Mouse (Mus musculus): ENCODE results near the gene Hist1h2ab.
"Not testable (repeated sequence)": the region's sequence is repeated elsewhere in the genome, so short reads cannot be mapped to it uniquely, and the experiment has no call there.

Gene Hist1h2ab

GRCm38 (mm10) chr13:23750839-23751477, at the start of gene Hist1h2ab:
Hist1h2ab (plus strand) TSS chr13:23751126.
- DNase-seq (ENCODE audit: extremely low read depth, insufficient read length, low spot score): peak; percentile 92

GRCm38 (mm10) chr13:23702220-23702619, 48.7 kb upstream of the Hist1h2ab start:
- no peak for DNase-seq (ENCODE audit: extremely low read depth, insufficient read length, low spot score)

- not testable (repeated sequence) for DNase-seq (ENCODE audit: extremely low read depth, insufficient read length, low spot score)
Measured at GRCm38 (mm10) chr13:23702801-23703200, 48.1 kb upstream of the Hist1h2ab start.

DNA sequence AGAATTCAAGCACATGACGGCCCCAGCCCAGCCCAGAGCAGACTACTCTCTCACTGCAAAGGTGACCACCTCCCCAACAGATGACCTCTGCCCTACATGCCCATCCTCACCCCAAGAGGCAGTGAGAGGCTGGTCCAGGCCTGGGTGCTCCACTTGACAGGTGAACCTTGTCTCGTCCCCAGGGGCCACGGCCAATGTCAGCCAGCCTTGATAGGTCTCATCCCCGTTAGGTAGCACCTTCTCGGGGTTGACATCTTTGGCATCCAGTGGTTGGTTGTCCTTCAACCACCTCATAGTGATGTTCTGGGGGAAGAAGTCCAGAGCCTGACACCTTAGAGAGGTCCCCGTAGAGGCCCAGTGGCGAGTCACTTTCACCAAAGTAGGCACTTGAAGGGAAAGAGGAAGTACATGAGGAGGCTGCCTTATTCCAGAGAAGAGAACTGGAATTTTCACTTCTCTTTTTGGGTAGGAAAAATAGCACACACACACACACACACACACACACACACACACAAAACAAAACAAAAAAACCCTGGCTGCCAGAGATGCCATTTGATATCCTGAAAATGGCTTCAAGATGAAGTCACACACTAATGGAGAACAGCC, 45.1 kb upstream of the Hist1h2ab start:
- no peak for DNase-seq (ENCODE audit: extremely low read depth, insufficient read length, low spot score)

- DNase-seq (ENCODE audit: extremely low read depth, insufficient read length, low spot score): no peak
Measured at GRCm38 (mm10) chr13:23706771-23707170, 44.2 kb upstream of the Hist1h2ab start.

GRCm38 (mm10) chr13:23708041-23708440, 42.9 kb upstream of the Hist1h2ab start:
- DNase-seq (ENCODE audit: extremely low read depth, insufficient read length, low spot score): no peak

DNA sequence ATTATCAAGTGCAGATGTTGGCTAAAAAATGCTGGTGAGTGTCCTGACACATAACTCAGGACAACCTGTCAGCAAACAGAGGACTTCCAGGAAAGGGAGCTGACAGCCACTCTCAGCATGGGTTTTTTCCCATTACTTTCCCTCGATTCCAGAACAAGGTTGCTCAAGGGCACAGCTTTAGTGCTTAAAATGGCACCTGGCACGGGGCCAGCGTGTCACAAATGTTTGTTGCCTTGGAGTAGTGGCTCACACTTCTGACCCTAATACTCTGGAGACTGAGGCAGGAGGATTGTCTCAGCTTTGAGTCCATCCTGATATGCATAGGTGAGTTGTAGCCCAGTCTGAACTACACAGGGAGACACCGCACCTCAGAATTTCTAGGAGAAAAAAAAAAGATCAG, 42.3 kb upstream of the Hist1h2ab start:
- no peak for DNase-seq (ENCODE audit: extremely low read depth, insufficient read length, low spot score)

- DNase-seq (ENCODE audit: extremely low read depth, insufficient read length, low spot score): no peak
Measured at GRCm38 (mm10) chr13:23709714-23710373, 41.1 kb upstream of the Hist1h2ab start.

DNA sequence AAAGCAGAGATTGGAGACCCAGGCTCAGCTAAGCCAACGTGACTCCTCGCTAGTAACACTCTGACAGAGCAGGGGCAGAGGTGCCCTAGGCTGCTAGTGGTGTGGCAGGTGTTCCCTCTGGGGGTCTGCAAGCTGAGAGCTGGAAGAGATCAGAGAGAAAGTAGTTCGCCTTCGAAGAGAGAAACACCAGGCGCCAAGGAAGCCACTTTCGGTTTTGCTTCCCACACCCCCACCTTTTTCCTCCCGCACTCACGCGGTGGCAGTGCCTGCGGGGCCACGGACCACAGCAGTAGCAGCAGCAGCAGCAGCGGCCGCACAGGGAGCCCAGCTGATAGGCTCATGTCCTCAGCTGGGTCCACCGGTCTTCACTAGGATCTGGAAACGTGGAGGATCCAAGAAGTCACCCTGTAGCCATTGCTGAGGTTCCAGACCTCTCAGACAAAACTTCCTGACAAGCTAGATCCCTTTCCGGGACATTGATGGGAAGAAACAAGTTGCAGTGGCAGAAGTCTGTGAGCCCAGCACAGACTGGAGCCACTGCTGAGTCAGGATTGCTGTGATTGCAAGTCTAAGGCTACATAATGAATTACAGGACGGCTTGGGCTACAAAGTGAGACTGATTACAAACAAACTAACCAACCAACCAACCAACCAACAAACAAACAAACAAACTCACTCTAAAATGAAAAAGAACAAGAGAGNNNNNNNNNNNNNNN, 40.4 kb upstream of the Hist1h2ab start, which contains the start of gene Hfe:
Gene Hfe, minus strand, starts transcription at position 481 of the 716 bp plus-strand sequence.
- DNase-seq (ENCODE audit: extremely low read depth, insufficient read length, low spot score): peak; percentile 79

GRCm38 (mm10) chr13:23716261-23717042, 34.5 kb upstream of the Hist1h2ab start:
- no peak for DNase-seq (ENCODE audit: extremely low read depth, insufficient read length, low spot score)

GRCm38 (mm10) chr13:23717176-23717575, 33.8 kb upstream of the Hist1h2ab start:
- no peak for DNase-seq (ENCODE audit: extremely low read depth, insufficient read length, low spot score)

GRCm38 (mm10) chr13:23717593-23718245, 33.2 kb upstream of the Hist1h2ab start:
- DNase-seq (ENCODE audit: extremely low read depth, insufficient read length, low spot score): not testable (repeated sequence)

GRCm38 (mm10) chr13:23724239-23724638, 26.7 kb upstream of the Hist1h2ab start:
- DNase-seq (ENCODE audit: extremely low read depth, insufficient read length, low spot score): no peak

GRCm38 (mm10) chr13:23725213-23725612, 25.7 kb upstream of the Hist1h2ab start:
- DNase-seq (ENCODE audit: extremely low read depth, insufficient read length, low spot score): no peak

- no peak for DNase-seq (ENCODE audit: extremely low read depth, insufficient read length, low spot score)
Measured at GRCm38 (mm10) chr13:23728472-23729191, 22.3 kb upstream of the Hist1h2ab start.

DNA sequence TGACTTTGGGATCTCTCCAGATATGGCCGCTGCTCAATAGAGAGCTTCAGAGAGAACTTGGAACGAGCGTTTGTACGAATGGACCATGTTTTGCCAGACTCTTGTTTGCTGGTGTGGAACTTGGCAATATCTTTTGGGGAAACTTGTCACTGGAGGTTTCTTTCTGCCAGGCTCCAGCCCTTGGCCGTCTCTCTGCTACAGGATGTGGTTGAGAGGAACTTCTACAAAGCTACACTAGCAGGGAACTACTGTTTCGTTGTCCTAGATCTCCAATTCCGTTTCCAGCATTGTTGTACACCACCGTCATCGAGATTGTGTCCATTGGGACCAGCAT, 21.8 kb upstream of the Hist1h2ab start:
- no peak for DNase-seq (ENCODE audit: extremely low read depth, insufficient read length, low spot score)

DNA sequence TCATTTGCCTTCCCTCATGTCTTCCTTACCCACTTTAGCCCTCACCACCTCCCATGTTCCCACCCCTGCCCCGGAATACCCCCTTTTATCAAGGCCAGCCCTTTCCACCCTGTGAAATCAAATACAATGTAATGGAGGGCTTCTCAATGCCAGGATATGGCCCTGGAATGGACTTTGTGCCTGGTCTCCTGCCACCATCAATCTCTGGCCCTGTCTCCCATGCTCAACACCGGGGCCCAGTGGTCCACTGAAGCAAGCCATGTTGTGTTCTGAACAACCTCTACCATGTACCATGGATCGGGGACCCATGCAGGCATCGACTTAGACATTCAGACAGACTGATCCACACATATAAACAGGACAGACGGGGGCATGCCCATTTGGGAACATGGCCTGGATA, 21.2 kb upstream of the Hist1h2ab start:
- no peak for DNase-seq (ENCODE audit: extremely low read depth, insufficient read length, low spot score)

DNA sequence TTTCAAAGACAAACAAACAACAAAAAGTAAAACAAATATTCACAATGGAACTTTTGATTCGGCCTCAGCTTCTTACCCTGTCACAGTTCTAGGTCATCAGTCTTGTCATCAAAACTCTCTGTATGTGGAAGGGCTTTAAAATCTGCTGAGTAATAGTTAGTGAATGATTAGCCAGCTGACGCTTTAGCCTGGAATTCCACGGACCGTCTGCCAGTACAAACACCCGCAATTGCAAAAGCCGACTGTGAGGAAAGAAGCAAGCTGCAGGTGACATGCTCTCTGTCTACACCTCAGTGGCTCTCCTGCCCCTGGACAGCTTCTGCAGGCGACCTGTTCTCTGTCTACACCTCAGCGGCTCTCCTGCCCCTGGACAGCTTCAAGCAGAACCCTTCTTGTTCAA, 20.4 kb upstream of the Hist1h2ab start:
- DNase-seq (ENCODE audit: extremely low read depth, insufficient read length, low spot score): peak; percentile 40

GRCm38 (mm10) chr13:23732156-23732804, 18.6 kb upstream of the Hist1h2ab start:
- DNase-seq (ENCODE audit: extremely low read depth, insufficient read length, low spot score): peak; percentile 22

Data from 3134 (cell line).